In the genomic region with DNA sequence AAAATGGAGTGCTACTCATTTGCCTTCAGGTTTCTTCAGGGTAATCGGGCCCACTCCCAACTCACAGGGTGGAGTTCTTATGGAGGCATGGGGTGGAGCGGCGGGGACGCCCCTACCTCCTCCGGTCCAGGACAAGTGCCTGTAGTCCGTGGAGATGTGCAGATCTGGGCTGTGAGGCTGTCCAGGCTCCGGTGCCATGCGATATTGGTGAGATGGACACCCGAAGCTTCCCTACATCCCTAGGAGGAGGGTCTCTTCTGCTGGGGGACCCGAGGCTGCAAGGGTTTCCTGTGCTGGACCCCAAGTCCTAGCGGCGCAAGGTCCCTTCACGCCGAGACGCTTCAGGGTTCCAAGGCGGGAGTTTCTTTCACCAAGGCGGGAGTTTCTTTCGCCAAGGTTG, we compare ENCODE assay signal across 16 mouse cellular contexts. TPM values are rescaled to one million over a fixed set of nuclear protein-coding genes. Genes with fewer than 3 reads are reported as not detected.
A peak's percentile ranks its signal among the peaks of the same experiment; 100 is the strongest.
DNase-seq lines count a peak whose midpoint lies in the region; ATAC-seq and TF ChIP-seq lines count a peak whose summit lies in the region.
"Had no signal": no experiment of that assay in that cellular context is flagged by ENCODE, and none has a peak within 500 bp of the region (broad histone marks: within the 10 kb centered on the region; RNA-seq: fewer than 3 reads in every experiment).

No protein-coding gene starts in this region.

- H3K36me3 ChIP-seq in hindbrain, embryonic 10.5 days = no peaks in the 10 kb centered on the region
- H3K36me3 ChIP-seq in hindbrain, postnatal 0 days (ENCODE audit: insufficient read depth, low read length) = no peaks in the 10 kb centered on the region
- no peaks in the 10 kb centered on the region for H3K36me3 ChIP-seq in embryonic facial prominence, embryonic 12.5 days
- H3K36me3 ChIP-seq in intestine, embryonic 15.5 days = no peaks in the 10 kb centered on the region
- no peaks in the 10 kb centered on the region for H3K36me3 ChIP-seq in midbrain, postnatal 0 days (ENCODE audit: insufficient read depth, low read length)
- H3K36me3 ChIP-seq: G1E had no signal

- TF ChIP-seq CTCF in hindbrain, postnatal 0 days (IDR thresholded peaks at IDR 0.05; ENCODE audit: low read depth) = no peak
- TF ChIP-seq CTCF in midbrain, postnatal 0 days (IDR thresholded peaks at IDR 0.05) = no peak

- no peak overlapping the region for H3K4me2 ChIP-seq in hindbrain, postnatal 0 days (ENCODE audit: low read depth, low read length)
- H3K4me2 ChIP-seq in embryonic facial prominence, embryonic 12.5 days (replicated peaks) = peak overlapping the region; percentile 16
- peak overlapping the region; percentile 7 for H3K4me2 ChIP-seq in intestine, embryonic 15.5 days (replicated peaks)
- peak overlapping the region; percentile 33; the same call in 1 of the 2 replicates for H3K4me2 ChIP-seq in midbrain, postnatal 0 days (ENCODE audit: low read depth, low read length, poor library complexity, severe bottlenecking)

- WGBS in hindbrain, embryonic 10.5 days = 3% methylated on average over 18 of the region's 18 CpGs
- WGBS in hindbrain, postnatal 0 days = 4% methylated on average over 18 of the region's 18 CpGs
- WGBS in embryonic facial prominence, embryonic 12.5 days = 3% methylated on average over 18 of the region's 18 CpGs
- 4% methylated on average over 18 of the region's 18 CpGs for WGBS in intestine, embryonic 15.5 days
- 2% methylated on average over 18 of the region's 18 CpGs for WGBS in midbrain, postnatal 0 days

- H3K4me3 ChIP-seq in hindbrain, embryonic 10.5 days = peak overlapping the region; percentile 36
- no peak overlapping the region for H3K4me3 ChIP-seq in hindbrain, postnatal 0 days (ENCODE audit: low read length)
- peak overlapping the region; percentile 11 for H3K4me3 ChIP-seq in embryonic facial prominence, embryonic 12.5 days
- no peak overlapping the region for H3K4me3 ChIP-seq in intestine, embryonic 15.5 days (replicated peaks)
- 0 out of 2 replicates have a peak overlapping the region, but pooled peaks have one; percentile 3 for H3K4me3 ChIP-seq in midbrain, postnatal 0 days (ENCODE audit: low read depth, low read length)

- no peaks in the 10 kb centered on the region for H3K9me3 ChIP-seq in hindbrain, embryonic 10.5 days
- H3K9me3 ChIP-seq in hindbrain, postnatal 0 days (ENCODE audit: low read length) = no peaks in the 10 kb centered on the region
- H3K9me3 ChIP-seq in embryonic facial prominence, embryonic 12.5 days = no peaks in the 10 kb centered on the region
- no peaks in the 10 kb centered on the region for H3K9me3 ChIP-seq in intestine, embryonic 15.5 days
- H3K9me3 ChIP-seq in midbrain, postnatal 0 days (ENCODE audit: low read length) = no peaks in the 10 kb centered on the region

- H3K27me3 ChIP-seq in hindbrain, embryonic 10.5 days (ENCODE audit: insufficient read depth, poor library complexity, severe bottlenecking) = peaks cover 87% of the 10 kb centered on the region
- H3K27me3 ChIP-seq in hindbrain, postnatal 0 days (ENCODE audit: insufficient read depth, low read length) = peaks cover 62% of the 10 kb centered on the region
- H3K27me3 ChIP-seq in embryonic facial prominence, embryonic 12.5 days = peaks cover 83% of the 10 kb centered on the region
- peaks cover 76% of the 10 kb centered on the region for H3K27me3 ChIP-seq in intestine, embryonic 15.5 days (replicated peaks)
- peaks cover 64% of the 10 kb centered on the region for H3K27me3 ChIP-seq in midbrain, postnatal 0 days (ENCODE audit: insufficient read depth, low read length)

- no peak for ATAC-seq in hindbrain, postnatal 0 days
- no peak for ATAC-seq in embryonic facial prominence, embryonic 12.5 days (ENCODE audit: insufficient number of reproducible peaks, insufficient read depth, low FRiP score, low TSS enrichment)
- no peak for ATAC-seq in intestine, embryonic 15.5 days
- no peak for ATAC-seq in midbrain, postnatal 0 days (ENCODE audit: low FRiP score)
- no peak for ATAC-seq in monocyte, adult 5-6 weeks (replicated peaks; ENCODE audit: insufficient number of reproducible peaks, low FRiP score, low TSS enrichment, poor library complexity, severe bottlenecking)

- H3K4me1 ChIP-seq in hindbrain, embryonic 10.5 days (replicated peaks) = peaks cover 33% of the 10 kb centered on the region
- no peaks in the 10 kb centered on the region for H3K4me1 ChIP-seq in hindbrain, postnatal 0 days (ENCODE audit: insufficient read depth, low read length)
- H3K4me1 ChIP-seq in embryonic facial prominence, embryonic 12.5 days = peaks cover 9% of the 10 kb centered on the region; the same call in 1 of the 2 replicates
- H3K4me1 ChIP-seq in intestine, embryonic 15.5 days (replicated peaks) = peaks cover 21% of the 10 kb centered on the region
- 0 out of 2 replicates have a peak, but pooled peaks cover 3% of the 10 kb centered on the region for H3K4me1 ChIP-seq in midbrain, postnatal 0 days (ENCODE audit: insufficient read depth, low read length)

- H3K9ac ChIP-seq in hindbrain, postnatal 0 days (replicated peaks; ENCODE audit: low read length) = no peak overlapping the region
- H3K9ac ChIP-seq in embryonic facial prominence, embryonic 12.5 days = 0 out of 2 replicates have a peak overlapping the region, but pooled peaks have one; percentile 12
- no peak overlapping the region for H3K9ac ChIP-seq in intestine, embryonic 15.5 days
- no peak overlapping the region for H3K9ac ChIP-seq in midbrain, postnatal 0 days (replicated peaks; ENCODE audit: low read length, poor library complexity, severe bottlenecking)

- peak; percentile 29 for DNase-seq in hindbrain, embryonic 10.5 days (ENCODE audit: low spot score)
- no peak for DNase-seq in hindbrain, postnatal 0 days (ENCODE audit: low spot score)
- DNase-seq in midbrain, postnatal 0 days (ENCODE audit: low spot score) = no peak
- no peak for DNase-seq in frontal cortex, postnatal 25 days (ENCODE audit: low spot score in 2 of 2)
- DNase-seq: adrenal gland, postnatal 25 days; cerebellum, adult 2 months; layer of hippocampus, postnatal 36 days; lung, adult 2 months; thymus, postnatal 4 days had no signal

- no peak overlapping the region for H3K27ac ChIP-seq in hindbrain, embryonic 10.5 days
- no peak overlapping the region for H3K27ac ChIP-seq in hindbrain, postnatal 0 days
- no peak overlapping the region for H3K27ac ChIP-seq in embryonic facial prominence, embryonic 12.5 days
- H3K27ac ChIP-seq in intestine, embryonic 15.5 days = no peak overlapping the region
- no peak overlapping the region for H3K27ac ChIP-seq in midbrain, postnatal 0 days (ENCODE audit: low read depth, low read length)

RNA-seq across cellular contexts. Expression of gene Tfap2e, which starts 3.9 kb away (rescaled TPM):
- 0.73 and 1.8 TPM in 2 replicates for polyA plus RNA-seq in hindbrain, embryonic 10.5 days (2016; fragmentation: Nextera tagmentation; extraction: Ambion mirVana)
- total RNA-seq in hindbrain, postnatal 0 days (2014; rRNA removed) = not detected in 2 replicates
- polyA plus RNA-seq in hindbrain, postnatal 0 days (2015; fragmentation: Nextera tagmentation; extraction: Ambion mirVana) = 0.15 and 0.16 TPM in 2 replicates
- 0.34 TPM in 1 of 2 replicates, not detected in the other for polyA plus RNA-seq in embryonic facial prominence, embryonic 12.5 days (2016; fragmentation: Nextera tagmentation; extraction: Ambion mirVana)
- not detected in 2 replicates for polyA plus RNA-seq in intestine, embryonic 15.5 days (2015; fragmentation: Nextera tagmentation; extraction: Ambion mirVana)
- 0.14 TPM in 1 of 2 replicates, not detected in the other for total RNA-seq in midbrain, postnatal 0 days (2014; rRNA removed)
- polyA plus RNA-seq in midbrain, postnatal 0 days (2015; fragmentation: Nextera tagmentation; extraction: Ambion mirVana) = 0.15 and 0.31 TPM in 2 replicates
- not detected in 3 replicates for total RNA-seq in monocyte, adult 5-6 weeks (2017)
- total RNA-seq: adrenal gland, postnatal 25 days; layer of hippocampus, postnatal 36 days had no signal
- polyA plus RNA-seq: cerebellum, adult 2 months; G1E; intestine, embryonic 14.5 days; neural tube, embryonic 14.5 days; small intestine, adult 2 months had no signal

RNA-seq across cellular contexts. Expression of gene Ncdn, which starts 21.1 kb away (rescaled TPM):
- 35.6 and 49.1 TPM in 2 replicates for polyA plus RNA-seq in hindbrain, embryonic 10.5 days (2016; fragmentation: Nextera tagmentation; extraction: Ambion mirVana)
- total RNA-seq in hindbrain, postnatal 0 days (2014; rRNA removed) = 380 and 389 TPM in 2 replicates
- polyA plus RNA-seq in hindbrain, postnatal 0 days (2015; fragmentation: Nextera tagmentation; extraction: Ambion mirVana) = 149 and 158 TPM in 2 replicates
- polyA plus RNA-seq in embryonic facial prominence, embryonic 12.5 days (2016; fragmentation: Nextera tagmentation; extraction: Ambion mirVana) = 35.2 and 37.2 TPM in 2 replicates
- polyA plus RNA-seq in intestine, embryonic 15.5 days (2015; fragmentation: Nextera tagmentation; extraction: Ambion mirVana) = 27.3 TPM in 2 replicates
- total RNA-seq in midbrain, postnatal 0 days (2014; rRNA removed) = 322 and 393 TPM in 2 replicates
- 186 and 194 TPM in 2 replicates for polyA plus RNA-seq in midbrain, postnatal 0 days (2015; fragmentation: Nextera tagmentation; extraction: Ambion mirVana)
- total RNA-seq in monocyte, adult 5-6 weeks (2017) = 4.7 to 9.4 TPM (median 6.5 TPM) in 3 replicates

RNA-seq across cellular contexts. Expression of gene AU040320, which starts 21.2 kb away (rescaled TPM):
- 25.3 and 31.4 TPM in 2 replicates for polyA plus RNA-seq in hindbrain, embryonic 10.5 days (2016; fragmentation: Nextera tagmentation; extraction: Ambion mirVana)
- 43.9 and 45.4 TPM in 2 replicates for total RNA-seq in hindbrain, postnatal 0 days (2014; rRNA removed)
- polyA plus RNA-seq in hindbrain, postnatal 0 days (2015; fragmentation: Nextera tagmentation; extraction: Ambion mirVana) = 30.5 and 33.6 TPM in 2 replicates
- polyA plus RNA-seq in embryonic facial prominence, embryonic 12.5 days (2016; fragmentation: Nextera tagmentation; extraction: Ambion mirVana) = 18.1 and 20.4 TPM in 2 replicates
- 29.3 and 30.4 TPM in 2 replicates for polyA plus RNA-seq in intestine, embryonic 15.5 days (2015; fragmentation: Nextera tagmentation; extraction: Ambion mirVana)
- 35.5 and 38.0 TPM in 2 replicates for total RNA-seq in midbrain, postnatal 0 days (2014; rRNA removed)
- 37.2 and 40.1 TPM in 2 replicates for polyA plus RNA-seq in midbrain, postnatal 0 days (2015; fragmentation: Nextera tagmentation; extraction: Ambion mirVana)
- total RNA-seq in monocyte, adult 5-6 weeks (2017) = 18.5 to 37.3 TPM (median 20.5 TPM) in 3 replicates

RNA-seq across cellular contexts. Expression of gene Psmb2, which starts 54.7 kb away (rescaled TPM):
- 581 and 598 TPM in 2 replicates for polyA plus RNA-seq in hindbrain, embryonic 10.5 days (2016; fragmentation: Nextera tagmentation; extraction: Ambion mirVana)
- total RNA-seq in hindbrain, postnatal 0 days (2014; rRNA removed) = 164 and 207 TPM in 2 replicates
- polyA plus RNA-seq in hindbrain, postnatal 0 days (2015; fragmentation: Nextera tagmentation; extraction: Ambion mirVana) = 465 and 473 TPM in 2 replicates
- polyA plus RNA-seq in embryonic facial prominence, embryonic 12.5 days (2016; fragmentation: Nextera tagmentation; extraction: Ambion mirVana) = 459 and 471 TPM in 2 replicates
- 500 and 522 TPM in 2 replicates for polyA plus RNA-seq in intestine, embryonic 15.5 days (2015; fragmentation: Nextera tagmentation; extraction: Ambion mirVana)
- total RNA-seq in midbrain, postnatal 0 days (2014; rRNA removed) = 196 and 209 TPM in 2 replicates
- polyA plus RNA-seq in midbrain, postnatal 0 days (2015; fragmentation: Nextera tagmentation; extraction: Ambion mirVana) = 433 and 436 TPM in 2 replicates
- 64.6 to 85.4 TPM (median 64.6 TPM) in 3 replicates for total RNA-seq in monocyte, adult 5-6 weeks (2017)

Comparison
In these comparisons a context has a peak if more than half of its experiments do, and no peak if none do; other contexts are left out.
1. H3K4me3 ChIP-seq: peak in hindbrain, embryonic 10.5 days (single experiment), embryonic facial prominence, embryonic 12.5 days (single experiment) and midbrain, postnatal 0 days (single experiment); none in hindbrain, postnatal 0 days (single experiment) and intestine, embryonic 15.5 days (single experiment).